Mouse (Mus musculus) forebrain, embryonic 14.5 days (tissue): ENCODE data around the gene Ceacam10. TPM values are rescaled to one million over a fixed set of nuclear protein-coding genes. Genes with fewer than 3 reads are reported as not detected.
A peak's percentile ranks its signal among the peaks of the same experiment; 100 is the strongest.

ENCODE experiments used
- ATAC-seq: fragments of 200-750 bp; cut with Nextera tagmentation; 2 replicates; pipeline ENCODE4 v1.8.0; 2017; ENCODE audit warnings: mild to moderate bottlenecking, moderate library complexity
- DNase-seq: peaks from one replicate; pipeline ENCODE4 v3.0.0-alpha.2; 2015; ENCODE audit warnings: low spot score
- H3K27ac ChIP-seq: fragments of 300-500 bp; sonication (generic); 2 replicates; pipeline ENCODE4 v1.5.1; 2014; ENCODE audit warnings: low read depth, mild to moderate bottlenecking, control low read depth, low read length, moderate library complexity
- H3K27me3 ChIP-seq: fragments of 300-500 bp; sonication (generic); replicated peaks from 2 replicates; pipeline ENCODE4 v1.6.1; 2014; ENCODE audit warnings: low read length, control low read depth, mixed read lengths; ENCODE audit not compliant: control insufficient read depth, insufficient read depth
- H3K36me3 ChIP-seq: fragments of 300-500 bp; sonication (generic); 2 replicates; pipeline ENCODE4 v1.6.1; 2014; ENCODE audit warnings: low read length, control low read depth; ENCODE audit not compliant: control insufficient read depth, insufficient read depth
- H3K4me1 ChIP-seq: fragments of 300-500 bp; sonication (generic); 2 replicates; pipeline ENCODE4 v1.6.1; 2014; ENCODE audit warnings: antibody characterized with exemption, low read length, control low read depth; ENCODE audit not compliant: control insufficient read depth, insufficient read depth
- H3K4me2 ChIP-seq: fragments of 300-500 bp; sonication (generic); 2 replicates; pipeline ENCODE4 v1.6.1; 2014; ENCODE audit warnings: mild to moderate bottlenecking, control low read depth, low read length
- H3K4me3 ChIP-seq: fragments of 300-500 bp; sonication (generic); 2 replicates; pipeline ENCODE4 v1.5.1; 2014; ENCODE audit warnings: low read depth, low read length, control low read depth
- H3K9ac ChIP-seq: fragments of 300-500 bp; sonication (generic); 2 replicates; pipeline ENCODE4 v1.6.1; 2014; ENCODE audit warnings: mild to moderate bottlenecking, low read length, control low read depth, moderate library complexity
- H3K9me3 ChIP-seq: fragments of 300-500 bp; sonication (generic); replicated peaks from 2 replicates; pipeline ENCODE4 v1.6.1; 2016; ENCODE audit warnings: low read length, control low read depth, mixed read lengths; ENCODE audit not compliant: control insufficient read depth
- WGBS: fragments of 180-500 bp; shearing (Covaris S2); extraction: QIAGEN DNeasy Blood & Tissue Kit; methylation state at CpG from one replicate; pipeline ENCODE4 v1.1.7; 2014; 5-methylcytosine and 5-hydroxymethylcytosine counted together
- polyA plus RNA-seq: library from polyadenylated mRNA; unstranded; fragments of >200 nt; fragmentation: Nextera tagmentation; extraction: Ambion mirVana; gene quantifications from 2 replicates; pipeline ENCODE4 v1.2.1, GENCODE M21; 2014

The Ceacam10 gene
- polyA plus RNA-seq, 1 experiment from 2014 or later: not detected

DNA sequence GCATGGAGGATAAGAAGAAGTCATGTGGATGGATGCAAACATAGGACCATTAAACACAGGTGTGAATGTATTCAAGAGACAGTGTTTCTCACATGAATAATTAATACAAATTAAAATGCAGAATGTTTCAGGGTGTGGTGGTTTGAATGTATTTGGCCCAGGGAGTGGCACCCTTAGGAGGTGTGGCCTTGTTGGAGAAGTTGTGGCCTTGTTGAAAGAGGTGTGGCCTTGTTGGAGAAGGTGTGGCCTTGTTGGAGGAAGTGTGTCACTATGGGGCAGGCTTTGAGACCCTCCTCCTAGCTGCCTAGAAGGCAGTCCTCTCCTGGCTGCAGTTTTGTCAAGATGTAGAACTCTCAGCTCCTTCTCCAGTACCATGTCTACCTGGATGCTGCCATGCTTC, 5.6 kb upstream of the Ceacam10 start:
- Histone ChIP-seq H3K4me2 (no peak overlapping the region), H3K27me3 (no peaks in the 10 kb centered on the region), H3K9ac (no peak overlapping the region), H3K4me3 (no peak overlapping the region), H3K27ac (no peak overlapping the region), H3K36me3 (no peaks in the 10 kb centered on the region), H3K4me1 (no peaks in the 10 kb centered on the region), H3K9me3 (no peaks in the 10 kb centered on the region)
- no peak for DNase-seq
- ATAC-seq: no peak

DNA sequence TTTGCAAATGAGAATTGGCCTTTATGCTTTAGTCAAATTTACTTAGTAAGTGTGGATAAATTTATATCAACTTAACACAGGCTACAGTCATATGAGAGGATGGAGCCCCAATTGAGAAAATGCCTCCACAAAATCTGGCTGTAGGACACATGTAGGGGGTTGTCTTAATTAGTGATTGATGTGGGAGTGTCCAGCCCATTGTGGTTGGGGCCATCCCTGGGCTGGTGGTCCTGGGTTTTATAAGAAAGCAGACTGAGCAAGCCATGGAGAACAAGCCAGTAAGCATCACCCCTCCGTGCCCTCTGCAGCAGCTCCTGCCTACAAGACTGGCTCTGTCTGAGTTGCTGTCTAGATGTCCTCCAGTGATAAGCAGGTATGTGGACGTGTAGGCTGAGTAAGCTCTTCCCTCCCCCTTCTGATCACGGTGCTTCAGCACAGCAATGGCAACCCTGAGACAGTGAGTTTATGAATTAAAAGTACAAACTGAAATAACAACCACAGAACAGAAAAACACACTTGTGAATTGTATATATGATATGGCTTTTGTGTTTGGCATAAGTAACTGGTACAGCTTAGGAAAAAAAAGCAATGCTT, 3.0 kb upstream of the Ceacam10 start:
- no peaks in the 10 kb centered on the region for H3K27me3 ChIP-seq
- H3K4me1 ChIP-seq: no peaks in the 10 kb centered on the region
- no peaks in the 10 kb centered on the region for H3K36me3 ChIP-seq
- H3K27ac ChIP-seq: no peak overlapping the region
- ATAC-seq (no peak), DNase-seq (no peak)
- WGBS: 67% methylated on average over 3 of the region's 3 CpGs
- no peaks in the 10 kb centered on the region for H3K9me3 ChIP-seq
- no peak overlapping the region for H3K4me2 ChIP-seq
- H3K4me3 ChIP-seq: no peak overlapping the region
- no peak overlapping the region for H3K9ac ChIP-seq

DNA sequence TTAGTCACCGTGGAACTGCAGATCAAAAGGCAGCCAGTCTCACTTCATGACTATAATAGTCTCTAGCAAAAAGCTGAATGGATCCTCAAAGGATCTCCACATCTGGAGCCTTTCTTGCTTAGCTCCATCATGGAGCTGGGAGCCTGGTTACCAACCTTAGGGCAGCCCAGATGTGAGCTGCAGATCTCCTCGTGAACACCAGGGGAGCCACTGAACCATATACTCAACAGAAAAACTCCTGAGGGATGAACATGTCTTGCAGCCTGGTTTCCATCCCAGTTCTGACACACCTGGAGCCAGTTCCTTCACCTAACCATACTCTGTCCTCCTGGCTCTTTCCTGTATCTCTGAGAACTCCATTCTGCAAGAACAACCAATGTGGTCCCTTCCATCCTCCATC, 861 bp upstream of the Ceacam10 start:
- Histone ChIP-seq H3K27me3 (no peaks in the 10 kb centered on the region), H3K9ac (no peak overlapping the region), H3K9me3 (no peaks in the 10 kb centered on the region), H3K36me3 (no peaks in the 10 kb centered on the region), H3K27ac (no peak overlapping the region), H3K4me3 (no peak overlapping the region), H3K4me2 (no peak overlapping the region), H3K4me1 (no peaks in the 10 kb centered on the region)
- 67% methylated on average over 2 of the region's 2 CpGs for WGBS
- DNase-seq (no peak), ATAC-seq (no peak)

DNA sequence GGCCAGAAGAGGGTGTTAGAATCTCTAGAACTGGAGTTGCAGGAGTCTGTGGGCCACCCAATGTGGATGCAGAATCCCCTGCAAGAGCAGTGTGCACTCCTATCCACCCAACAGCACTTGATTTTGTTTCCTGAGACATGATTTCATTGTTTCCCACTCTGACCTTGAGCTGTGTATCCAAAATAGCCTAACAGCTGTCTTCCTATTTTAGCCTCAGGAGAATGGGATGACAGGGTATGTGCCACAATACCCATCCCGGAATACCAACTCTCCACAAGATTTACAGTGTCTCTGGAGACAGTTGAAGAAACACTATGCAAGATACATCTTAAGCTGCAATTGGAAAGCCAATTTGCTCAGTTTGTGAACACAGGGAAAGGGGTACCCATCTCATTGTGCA, 20.9 kb downstream of the Ceacam10 start:
- no peak overlapping the region for H3K4me3 ChIP-seq
- 0 out of 2 replicates have a peak, but pooled peaks cover 2% of the 10 kb centered on the region for H3K9me3 ChIP-seq
- no peak overlapping the region for H3K4me2 ChIP-seq
- H3K27ac ChIP-seq: no peak overlapping the region
- no peaks in the 10 kb centered on the region for H3K27me3 ChIP-seq
- no peak overlapping the region for H3K9ac ChIP-seq
- H3K4me1 ChIP-seq: no peaks in the 10 kb centered on the region
- ATAC-seq: no peak
- no peak for DNase-seq
- H3K36me3 ChIP-seq: no peaks in the 10 kb centered on the region
- 100% methylated on average over 1 of the region's 1 CpGs for WGBS

DNA sequence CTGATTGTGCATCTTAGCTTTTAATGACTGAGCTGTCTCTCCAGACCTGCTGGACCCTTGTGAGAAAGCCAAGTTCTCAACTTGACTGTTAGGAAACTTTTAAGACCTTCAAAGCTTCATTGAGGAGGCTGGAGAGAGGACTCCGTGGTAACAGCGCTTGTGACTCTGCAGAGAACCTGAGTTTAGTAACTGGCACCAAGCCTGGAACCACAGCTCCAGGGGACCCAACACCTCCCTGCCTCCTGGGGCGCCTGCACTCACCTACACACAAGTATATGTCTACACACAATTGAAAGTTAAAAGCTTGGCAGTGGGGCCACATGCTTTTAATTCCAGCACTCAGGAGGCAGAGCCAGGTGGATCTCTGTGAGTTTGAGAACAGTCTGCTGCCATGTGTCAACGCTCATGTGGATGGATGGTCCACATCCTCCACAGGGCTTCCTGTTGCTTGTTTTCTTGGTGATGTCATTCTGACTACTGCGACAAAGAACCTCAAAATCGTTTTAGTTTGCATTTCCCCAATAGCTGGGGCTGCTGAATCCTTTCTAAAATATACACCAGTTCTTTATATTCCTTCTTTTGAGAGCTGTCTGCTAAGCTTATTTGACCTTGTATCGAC, 25.3 kb downstream of the Ceacam10 start:
- Histone ChIP-seq H3K9me3 (no peaks in the 10 kb centered on the region), H3K36me3 (no peaks in the 10 kb centered on the region), H3K4me3 (no peak overlapping the region), H3K9ac (no peak overlapping the region), H3K27ac (no peak overlapping the region), H3K27me3 (no peaks in the 10 kb centered on the region), H3K4me2 (no peak overlapping the region), H3K4me1 (no peaks in the 10 kb centered on the region)
- ATAC-seq: no peak
- WGBS: 76% methylated on average over 7 of the region's 7 CpGs
- no peak for DNase-seq

DNA sequence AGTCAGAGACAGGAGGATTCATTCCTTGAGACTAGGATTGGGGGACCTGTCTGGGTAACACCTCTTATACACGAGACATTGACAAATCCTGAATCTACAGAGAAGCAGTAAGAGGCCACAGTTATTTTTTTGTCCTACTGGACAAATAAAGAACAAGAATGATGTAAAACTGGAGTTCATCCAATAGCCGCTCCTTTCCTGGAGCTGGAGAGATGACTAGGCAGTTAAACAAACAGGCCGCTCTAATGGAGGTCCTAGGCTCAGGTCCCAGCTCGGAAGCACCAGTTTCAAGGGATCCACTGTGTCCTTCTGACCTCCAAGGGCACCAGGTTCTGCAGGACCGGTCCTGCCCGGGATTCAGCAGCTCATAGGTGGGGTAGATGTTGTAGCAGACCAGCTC, 27.8 kb downstream of the Ceacam10 start:
- 67% methylated on average over 6 of the region's 6 CpGs for WGBS
- Histone ChIP-seq H3K27me3 (no peaks in the 10 kb centered on the region), H3K9ac (no peak overlapping the region), H3K4me1 (no peaks in the 10 kb centered on the region), H3K4me3 (no peak overlapping the region), H3K27ac (no peak overlapping the region), H3K36me3 (no peaks in the 10 kb centered on the region), H3K9me3 (no peaks in the 10 kb centered on the region), H3K4me2 (no peak overlapping the region)
- DNase-seq (no peak), ATAC-seq (no peak)

DNA sequence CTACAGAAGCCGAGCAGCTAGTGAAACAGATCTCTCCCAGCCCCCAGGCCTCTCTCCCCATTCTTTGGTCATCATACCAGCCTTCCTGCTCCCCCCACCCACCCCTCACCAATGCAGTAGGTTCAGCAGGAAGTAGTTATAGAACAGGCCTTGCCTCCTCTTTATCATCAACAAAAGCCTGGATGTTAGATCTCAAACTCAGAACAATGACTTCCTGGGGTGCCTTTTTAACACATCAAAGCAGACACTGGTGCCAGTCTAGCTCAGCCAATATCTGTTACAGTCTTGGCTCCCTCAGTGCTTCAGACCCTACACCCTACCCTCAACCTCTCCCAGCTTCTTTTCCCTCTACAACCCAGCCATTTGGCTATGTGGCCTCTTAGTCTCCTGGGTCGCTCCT, 32.0 kb downstream of the Ceacam10 start:
- Histone ChIP-seq H3K27ac (no peak overlapping the region), H3K4me2 (no peak overlapping the region), H3K36me3 (no peaks in the 10 kb centered on the region), H3K9ac (no peak overlapping the region), H3K9me3 (no peaks in the 10 kb centered on the region), H3K4me1 (no peaks in the 10 kb centered on the region), H3K4me3 (no peak overlapping the region), H3K27me3 (no peaks in the 10 kb centered on the region)
- DNase-seq (no peak), ATAC-seq (no peak)
- 22% methylated on average over 2 of the region's 2 CpGs for WGBS

DNA sequence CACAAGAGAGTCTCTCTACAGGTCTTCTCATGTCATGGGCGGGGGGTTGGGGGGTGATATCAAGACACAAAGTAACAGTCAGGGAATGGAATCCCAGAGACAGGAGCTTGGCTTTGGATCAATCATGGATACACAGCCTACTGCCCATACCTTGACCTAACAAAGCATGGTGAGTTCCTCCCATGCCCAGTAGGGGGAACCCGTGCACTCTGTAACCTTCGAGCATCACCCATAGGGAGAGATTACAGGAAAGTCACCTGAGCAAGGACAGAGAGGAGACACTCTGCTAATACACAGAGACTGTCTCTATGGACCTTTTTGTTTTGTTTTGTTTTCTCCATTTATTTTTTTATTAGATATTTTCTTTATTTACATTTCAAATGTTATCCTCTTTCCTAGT, 40.5 kb downstream of the Ceacam10 start:
- no peaks in the 10 kb centered on the region for H3K9me3 ChIP-seq
- peak; percentile 55; the same call in 1 of the 2 replicates for ATAC-seq

DNA sequence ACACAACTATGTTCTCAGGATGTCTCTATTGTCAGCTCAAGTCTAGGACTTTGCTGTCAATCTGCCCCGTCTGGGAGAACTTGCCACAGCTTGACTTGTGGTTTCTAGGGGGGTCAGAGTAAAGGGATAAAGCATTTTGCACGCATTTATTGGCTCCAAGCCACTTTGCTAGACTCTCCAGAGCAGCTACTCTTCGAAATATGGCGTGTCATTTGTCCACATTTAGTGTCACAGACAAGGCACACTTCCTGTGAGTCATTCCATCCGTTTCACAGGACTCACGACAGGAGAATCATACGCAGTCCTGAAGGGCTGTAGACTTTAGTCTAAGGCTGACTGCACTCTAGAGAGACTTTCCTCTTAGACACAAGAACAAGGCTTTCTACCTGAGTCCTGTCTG, 47.4 kb downstream of the Ceacam10 start:
- no peak for ATAC-seq
- Histone ChIP-seq H3K4me3 (no peak overlapping the region), H3K27me3 (no peaks in the 10 kb centered on the region), H3K4me2 (no peak overlapping the region), H3K27ac (no peak overlapping the region), H3K9me3 (no peaks in the 10 kb centered on the region), H3K4me1 (no peaks in the 10 kb centered on the region), H3K9ac (no peak overlapping the region), H3K36me3 (no peaks in the 10 kb centered on the region)
- DNase-seq: no peak
- 80% methylated on average over 7 of the region's 7 CpGs for WGBS

More for the DNA sequence above, 40.5 kb downstream of the Ceacam10 start:
- H3K4me2 ChIP-seq: no peak overlapping the region
- no peaks in the 10 kb centered on the region for H3K36me3 ChIP-seq
- no peak overlapping the region for H3K27ac ChIP-seq
- DNase-seq: peak; percentile 70
- no peak overlapping the region for H3K9ac ChIP-seq
- H3K4me3 ChIP-seq: no peak overlapping the region
- H3K4me1 ChIP-seq: no peaks in the 10 kb centered on the region
- H3K27me3 ChIP-seq: no peaks in the 10 kb centered on the region
- 0% methylated on average over 3 of the region's 3 CpGs for WGBS
